Mouse (Mus musculus) skeletal muscle tissue, adult 2 months (tissue): ENCODE measurements around the gene Tmem168.

Experiments
- DNase-seq: peaks from one replicate; pipeline ENCODE4 v3.0.0-alpha.2; 2012; ENCODE audit warnings: low read depth, low spot score

Tmem168 gene

GRCm38 (mm10) chr6:13586154-13586553 is 21.7 kb downstream of the Tmem168 start:
- DNase-seq, result no peak

GRCm38 (mm10) chr6:13584788-13585187 is 23.1 kb downstream of the Tmem168 start:
- no peak for DNase-seq

GRCm38 (mm10) chr6:13582075-13582474 is 25.8 kb downstream of the Tmem168 start:
- DNase-seq, result no peak

- no peak for DNase-seq
Measured at GRCm38 (mm10) chr6:13565734-13566133, 42.2 kb downstream of the Tmem168 start.

GRCm38 (mm10) chr6:13555266-13555665 is 52.6 kb downstream of the Tmem168 start:
- no peak for DNase-seq

GRCm38 (mm10) chr6:13541761-13542160 is 66.1 kb downstream of the Tmem168 start:
- DNase-seq, result no peak

- no peak for DNase-seq
Measured at GRCm38 (mm10) chr6:13537275-13537964, 70.5 kb downstream of the Tmem168 start.
